Mouse (Mus musculus): Measurements from ENCODE around the gene Abcg4.

GRCm38 (mm10) chr9:44336964-44337363, 48.5 kb upstream of the Abcg4 start:
- no peak for TF ChIP-seq CTCF (IDR thresholded peaks at IDR 0.05; ENCODE audit: insufficient read depth, low read length)
- no peak for TF ChIP-seq POLR2A (IDR thresholded peaks at IDR 0.05; ENCODE audit: borderline replicate concordance, extremely low read depth, low read depth, low read length)
